Mouse (Mus musculus): ENCODE results near the gene Ptgdr. TPM values are rescaled to one million over a fixed set of nuclear protein-coding genes. Genes with fewer than 3 reads are reported as not detected.

Ptgdr gene
- polyA plus RNA-seq, 1 experiment = not detected

Other genes with a start within 250 kb of the Ptgdr start
- gene Gm5624, start 231.4 kb downstream of the Ptgdr start, polyA plus RNA-seq (2012; ENCODE audit: insufficient read depth, insufficient read length, missing spikeins) = not detected in 2 replicates
- gene Gm8257, start 152.9 kb downstream of the Ptgdr start, polyA plus RNA-seq (2012; ENCODE audit: insufficient read depth, insufficient read length, missing spikeins) = not detected in 2 replicates
- not detected in 2 replicates for gene Gm8267, start 109.0 kb downstream of the Ptgdr start, polyA plus RNA-seq (2012; ENCODE audit: insufficient read depth, insufficient read length, missing spikeins)
- gene Ptger2, start 128.8 kb upstream of the Ptgdr start, polyA plus RNA-seq (2012; ENCODE audit: insufficient read depth, insufficient read length, missing spikeins) = 6.1 and 8.4 TPM in 2 replicates

Measured in bone marrow macrophage, adult 2 months (primary cell).